Mouse (Mus musculus) CD8-positive naive resting alpha-beta T cell, adult 57 days (primary cell): Measurements from ENCODE around the gene Trpc7. TPM values are rescaled to one million over a fixed set of nuclear protein-coding genes. Genes with fewer than 3 reads are reported as not detected.

Source experiments
- total RNA-seq: library from RNA; stranded (reverse); gene quantifications from one replicate; pipeline ENCODE4 v1.2.4, GENCODE M21; 2023

Trpc7 gene
- not detected for total RNA-seq

GRCm38 (mm10) chr13:56895893-56896292 lies at the start of gene Trpc7:
Gene Trpc7, minus strand, starts transcription at chr13:56895993.

GRCm38 (mm10) chr13:56753192-56753951 lies 142.4 kb downstream of the Trpc7 start, which contains the start of gene Gm45623:
Gene Gm45623, minus strand, starts transcription at chr13:56753827.

Other genes starting within 250 kb of the Trpc7 start
- gene Smad5, start 193.0 kb downstream of the Trpc7 start, total RNA-seq = 64.1 TPM
- not detected for gene Gm45623, start 142.2 kb downstream of the Trpc7 start, total RNA-seq